Mouse (Mus musculus): Measurements from ENCODE around the gene Sgsh.

Sgsh gene

GRCm38 (mm10) chr11:119377326-119377725 lies 22.0 kb upstream of the Sgsh start:
- DNase-seq (ENCODE audit: extremely low spot score, low spot score), result no peak

GRCm38 (mm10) chr11:119375425-119375824 lies 20.1 kb upstream of the Sgsh start:
- no peak for DNase-seq (ENCODE audit: extremely low spot score, low spot score)

- DNase-seq (ENCODE audit: extremely low spot score, low spot score), result peak; percentile 76
These were observed 8.3 kb upstream of the Sgsh start for GRCm38 (mm10) chr11:119363534-119364145.

GRCm38 (mm10) chr11:119362769-119363533 lies 7.6 kb upstream of the Sgsh start:
- DNase-seq (ENCODE audit: extremely low spot score, low spot score), result no peak

- DNase-seq (ENCODE audit: extremely low spot score, low spot score), result no peak
These were observed 3.8 kb upstream of the Sgsh start for GRCm38 (mm10) chr11:119359089-119359488.

GRCm38 (mm10) chr11:119354798-119355442 lies 416 bp downstream of the Sgsh start:
- DNase-seq (ENCODE audit: extremely low spot score, low spot score), result no peak

- no peak for DNase-seq (ENCODE audit: extremely low spot score, low spot score)
These were observed 1.4 kb downstream of the Sgsh start for GRCm38 (mm10) chr11:119353946-119354345.

GRCm38 (mm10) chr11:119352113-119352512 lies 3.2 kb downstream of the Sgsh start:
- DNase-seq (ENCODE audit: extremely low spot score, low spot score), result no peak

GRCm38 (mm10) chr11:119347125-119347524 lies 8.2 kb downstream of the Sgsh start:
- DNase-seq (ENCODE audit: extremely low spot score, low spot score), result no peak

- no peak for DNase-seq (ENCODE audit: extremely low spot score, low spot score)
These were observed 10.5 kb downstream of the Sgsh start for GRCm38 (mm10) chr11:119344865-119345264.

- no peak for DNase-seq (ENCODE audit: extremely low spot score, low spot score)
These were observed 11.2 kb downstream of the Sgsh start for GRCm38 (mm10) chr11:119344178-119344577.

GRCm38 (mm10) chr11:119339637-119340036 lies 15.7 kb downstream of the Sgsh start:
- peak; percentile 80 for DNase-seq (ENCODE audit: extremely low spot score, low spot score)

- DNase-seq (ENCODE audit: extremely low spot score, low spot score), result no peak
These were observed 16.2 kb downstream of the Sgsh start for GRCm38 (mm10) chr11:119339179-119339578.

- no peak for DNase-seq (ENCODE audit: extremely low spot score, low spot score)
These were observed 16.9 kb downstream of the Sgsh start for GRCm38 (mm10) chr11:119338271-119339059.

GRCm38 (mm10) chr11:119331970-119332369 lies 23.4 kb downstream of the Sgsh start:
- no peak for DNase-seq (ENCODE audit: extremely low spot score, low spot score)

GRCm38 (mm10) chr11:119330592-119330991 lies 24.7 kb downstream of the Sgsh start:
- no peak for DNase-seq (ENCODE audit: extremely low spot score, low spot score)

- no peak for DNase-seq (ENCODE audit: extremely low spot score, low spot score)
These were observed 30.3 kb downstream of the Sgsh start for GRCm38 (mm10) chr11:119325068-119325467.

GRCm38 (mm10) chr11:119322521-119322920 lies 32.8 kb downstream of the Sgsh start:
- DNase-seq (ENCODE audit: extremely low spot score, low spot score), result no peak

- DNase-seq (ENCODE audit: extremely low spot score, low spot score), result no peak
These were observed 38.6 kb downstream of the Sgsh start for GRCm38 (mm10) chr11:119316720-119317119.

- DNase-seq (ENCODE audit: extremely low spot score, low spot score), result no peak
These were observed 40.9 kb downstream of the Sgsh start for GRCm38 (mm10) chr11:119314252-119314936.

- DNase-seq (ENCODE audit: extremely low spot score, low spot score), result no peak
These were observed 44.7 kb downstream of the Sgsh start for GRCm38 (mm10) chr11:119310621-119311020.

Data from neural tube, embryonic 10.5 days (tissue).